Mouse (Mus musculus): ENCODE data around the gene Cln5.

The Cln5 gene

GRCm38 (mm10) chr14:103069864-103070611, at the start of gene Cln5:
Gene Cln5, plus strand, starts transcription at chr14:103070216.
- DNase-seq, result peak; percentile 95 to 96

- DNase-seq, result no peak
Measured at GRCm38 (mm10) chr14:103029203-103029602, 40.8 kb upstream of the Cln5 start.

- DNase-seq, result peak; percentile 54 to 59
Measured at GRCm38 (mm10) chr14:103033271-103033823, 36.7 kb upstream of the Cln5 start.

- DNase-seq, result peak; percentile 43 to 48
Measured at GRCm38 (mm10) chr14:103034076-103034475, 35.9 kb upstream of the Cln5 start.

- peak; percentile 64 to 73 for DNase-seq
Measured at GRCm38 (mm10) chr14:103037016-103037415, 33.0 kb upstream of the Cln5 start.

- DNase-seq, result no peak
Measured at GRCm38 (mm10) chr14:103046677-103047076, 23.3 kb upstream of the Cln5 start, which contains the start of gene Acod1. Gene Acod1, plus strand, starts transcription at chr14:103046977.

- DNase-seq, result no peak
Measured at GRCm38 (mm10) chr14:103048292-103049086, 21.5 kb upstream of the Cln5 start.

- peak; percentile 93 to 94 for DNase-seq
Measured at GRCm38 (mm10) chr14:103051159-103051769, 18.8 kb upstream of the Cln5 start.

GRCm38 (mm10) chr14:103054731-103055130, 15.3 kb upstream of the Cln5 start:
- no peak for DNase-seq

GRCm38 (mm10) chr14:103056601-103057000, 13.4 kb upstream of the Cln5 start:
- DNase-seq, result no peak

GRCm38 (mm10) chr14:103058998-103059397, 11.0 kb upstream of the Cln5 start:
- DNase-seq, result no peak

GRCm38 (mm10) chr14:103059495-103059894, 10.5 kb upstream of the Cln5 start:
- DNase-seq, result no peak

- peak; percentile 84 to 87 for DNase-seq
Measured at GRCm38 (mm10) chr14:103065294-103066167, 4.5 kb upstream of the Cln5 start.

- DNase-seq, result peak in 1 of 2 experiments; percentile 24
Measured at GRCm38 (mm10) chr14:103069465-103069863, 552 bp upstream of the Cln5 start.

- peak; percentile 63 to 69 for DNase-seq
Measured at GRCm38 (mm10) chr14:103070790-103071189, 774 bp downstream of the Cln5 start.

GRCm38 (mm10) chr14:103071471-103071870, 1.5 kb downstream of the Cln5 start:
- no peak for DNase-seq

- DNase-seq, result no peak
Measured at GRCm38 (mm10) chr14:103072731-103073130, 2.7 kb downstream of the Cln5 start.

GRCm38 (mm10) chr14:103073825-103074224, 3.8 kb downstream of the Cln5 start:
- DNase-seq, result no peak

GRCm38 (mm10) chr14:103075166-103075565, 5.2 kb downstream of the Cln5 start:
- no peak for DNase-seq

GRCm38 (mm10) chr14:103077272-103078005, 7.4 kb downstream of the Cln5 start:
- no peak for DNase-seq

Measured in B cell, adult 2 months (primary cell).